Mouse (Mus musculus): ENCODE data around the gene Med15. TPM values are rescaled to one million over a fixed set of nuclear protein-coding genes. Genes with fewer than 3 reads are reported as not detected.

Med15 gene
- polyA plus RNA-seq, 1 experiment: 65.3 TPM

GRCm38 (mm10) chr16:17759344-17759773 lies 26.7 kb upstream of the Med15 start, which contains the start of gene Klhl22:
Klhl22 (plus strand) TSS chr16:17759618.
- no peak within 1 kb of the TSS for H3K27ac ChIP-seq (ENCODE audit: insufficient read depth, low read length)
- TF ChIP-seq POLR2A (IDR thresholded peaks at IDR 0.05; ENCODE audit: low read depth, low read length) (peak; percentile 97), CTCF (IDR thresholded peaks at IDR 0.05; ENCODE audit: borderline replicate concordance, insufficient read depth, low read length) (no peak)
- peak within 1 kb of the TSS; percentile 51 for H3K4me3 ChIP-seq (ENCODE audit: insufficient read depth, low read length)
- H3K4me1 ChIP-seq (ENCODE audit: control insufficient read depth, insufficient read depth, low read length): peaks cover 12% of the 10 kb centered on the region

- no peak for TF ChIP-seq CTCF (IDR thresholded peaks at IDR 0.05; ENCODE audit: borderline replicate concordance, insufficient read depth, low read length)
- TF ChIP-seq POLR2A (IDR thresholded peaks at IDR 0.05; ENCODE audit: low read depth, low read length): no peak
- peaks cover 11% of the 10 kb centered on the region for H3K4me1 ChIP-seq (ENCODE audit: control insufficient read depth, insufficient read depth, low read length)
- H3K4me3 ChIP-seq (ENCODE audit: insufficient read depth, low read length): peak overlapping the region; percentile 51
- H3K27ac ChIP-seq (ENCODE audit: insufficient read depth, low read length): no peak overlapping the region
Measured at GRCm38 (mm10) chr16:17758902-17759301, 26.2 kb upstream of the Med15 start.

- peaks cover 19% of the 10 kb centered on the region for H3K4me1 ChIP-seq (ENCODE audit: control insufficient read depth, insufficient read depth, low read length)
- H3K27ac ChIP-seq (ENCODE audit: insufficient read depth, low read length): no peak overlapping the region
- no peak for TF ChIP-seq POLR2A (IDR thresholded peaks at IDR 0.05; ENCODE audit: low read depth, low read length)
- TF ChIP-seq CTCF (IDR thresholded peaks at IDR 0.05; ENCODE audit: borderline replicate concordance, insufficient read depth, low read length): no peak
Measured at GRCm38 (mm10) chr16:17757756-17758155, 25.1 kb upstream of the Med15 start.

GRCm38 (mm10) chr16:17753686-17754085 lies 21.0 kb upstream of the Med15 start:
- Histone ChIP-seq H3K4me1 (ENCODE audit: control insufficient read depth, insufficient read depth, low read length) (peaks cover 11% of the 10 kb centered on the region; the same call in 1 of the 2 replicates), H3K4me3 (ENCODE audit: insufficient read depth, low read length) (no peak overlapping the region), H3K27ac (ENCODE audit: insufficient read depth, low read length) (no peak overlapping the region)
- no peak for TF ChIP-seq POLR2A (IDR thresholded peaks at IDR 0.05; ENCODE audit: low read depth, low read length)
- TF ChIP-seq CTCF (IDR thresholded peaks at IDR 0.05; ENCODE audit: borderline replicate concordance, insufficient read depth, low read length): no peak

More at GRCm38 (mm10) chr16:17757756-17758155, 25.1 kb upstream of the Med15 start:
- H3K4me3 ChIP-seq (ENCODE audit: insufficient read depth, low read length): no peak overlapping the region

- no peak overlapping the region for H3K4me3 ChIP-seq (ENCODE audit: insufficient read depth, low read length)
- TF ChIP-seq POLR2A (IDR thresholded peaks at IDR 0.05; ENCODE audit: low read depth, low read length): no peak
- no peak for TF ChIP-seq CTCF (IDR thresholded peaks at IDR 0.05; ENCODE audit: borderline replicate concordance, insufficient read depth, low read length)
- peaks cover 11% of the 10 kb centered on the region; the same call in 1 of the 2 replicates for H3K4me1 ChIP-seq (ENCODE audit: control insufficient read depth, insufficient read depth, low read length)
- H3K27ac ChIP-seq (ENCODE audit: insufficient read depth, low read length): no peak overlapping the region
Measured at GRCm38 (mm10) chr16:17753001-17753400, 20.3 kb upstream of the Med15 start.

GRCm38 (mm10) chr16:17745067-17745466 lies 12.4 kb upstream of the Med15 start:
- H3K4me1 ChIP-seq (ENCODE audit: control insufficient read depth, insufficient read depth, low read length): peaks cover 5% of the 10 kb centered on the region; the same call in 1 of the 2 replicates
- no peak for TF ChIP-seq CTCF (IDR thresholded peaks at IDR 0.05; ENCODE audit: borderline replicate concordance, insufficient read depth, low read length)
- no peak for TF ChIP-seq POLR2A (IDR thresholded peaks at IDR 0.05; ENCODE audit: low read depth, low read length)
- no peak overlapping the region for H3K27ac ChIP-seq (ENCODE audit: insufficient read depth, low read length)
- H3K4me3 ChIP-seq (ENCODE audit: insufficient read depth, low read length): no peak overlapping the region

- H3K4me1 ChIP-seq (ENCODE audit: control insufficient read depth, insufficient read depth, low read length): peaks cover 5% of the 10 kb centered on the region; the same call in 1 of the 2 replicates
- TF ChIP-seq POLR2A (IDR thresholded peaks at IDR 0.05; ENCODE audit: low read depth, low read length) (no peak), CTCF (IDR thresholded peaks at IDR 0.05; ENCODE audit: borderline replicate concordance, insufficient read depth, low read length) (peak; percentile 31; the same call in 1 of the 2 replicates)
- no peak overlapping the region for H3K4me3 ChIP-seq (ENCODE audit: insufficient read depth, low read length)
- H3K27ac ChIP-seq (ENCODE audit: insufficient read depth, low read length): no peak overlapping the region
Measured at GRCm38 (mm10) chr16:17744536-17744935, 11.8 kb upstream of the Med15 start.

- no peak overlapping the region for H3K27ac ChIP-seq (ENCODE audit: insufficient read depth, low read length)
- H3K4me1 ChIP-seq (ENCODE audit: control insufficient read depth, insufficient read depth, low read length): peaks cover 7% of the 10 kb centered on the region
- TF ChIP-seq POLR2A (IDR thresholded peaks at IDR 0.05; ENCODE audit: low read depth, low read length): no peak
- TF ChIP-seq CTCF (IDR thresholded peaks at IDR 0.05; ENCODE audit: borderline replicate concordance, insufficient read depth, low read length): peak; percentile 22; the same call in 1 of the 2 replicates
- H3K4me3 ChIP-seq (ENCODE audit: insufficient read depth, low read length): no peak overlapping the region
Measured at GRCm38 (mm10) chr16:17743279-17743678, 10.6 kb upstream of the Med15 start.

GRCm38 (mm10) chr16:17742810-17743209 lies 10.1 kb upstream of the Med15 start:
- Histone ChIP-seq H3K27ac (ENCODE audit: insufficient read depth, low read length) (no peak overlapping the region), H3K4me3 (ENCODE audit: insufficient read depth, low read length) (no peak overlapping the region), H3K4me1 (ENCODE audit: control insufficient read depth, insufficient read depth, low read length) (peaks cover 7% of the 10 kb centered on the region)
- TF ChIP-seq POLR2A (IDR thresholded peaks at IDR 0.05; ENCODE audit: low read depth, low read length) (no peak), CTCF (IDR thresholded peaks at IDR 0.05; ENCODE audit: borderline replicate concordance, insufficient read depth, low read length) (no peak)

GRCm38 (mm10) chr16:17740080-17740479 lies 7.4 kb upstream of the Med15 start:
- Histone ChIP-seq H3K27ac (ENCODE audit: insufficient read depth, low read length) (no peak overlapping the region), H3K4me1 (ENCODE audit: control insufficient read depth, insufficient read depth, low read length) (peaks cover 10% of the 10 kb centered on the region), H3K4me3 (ENCODE audit: insufficient read depth, low read length) (no peak overlapping the region)
- TF ChIP-seq CTCF (IDR thresholded peaks at IDR 0.05; ENCODE audit: borderline replicate concordance, insufficient read depth, low read length): no peak
- TF ChIP-seq POLR2A (IDR thresholded peaks at IDR 0.05; ENCODE audit: low read depth, low read length): no peak
